Mouse (Mus musculus) liver, embryonic 14.5 days (tissue): ENCODE results near the gene Clcnkb.

ENCODE experiments used
- CTCF ChIP-seq: IDR thresholded peaks from 2 replicates; pipeline ENCODE4 v1.5.1; 2016; ENCODE audit warnings: antibody characterized with exemption, low read depth, control low read depth
- EP300 ChIP-seq: IDR thresholded peaks from 2 replicates; pipeline ENCODE4 v1.6.1; 2016; ENCODE audit warnings: antibody characterized with exemption, low read depth

GRCm38 (mm10) chr4:141433191-141433590 lies 17.4 kb upstream of the Clcnkb start:
- TF ChIP-seq CTCF (no peak), EP300 (no peak)
